Mouse (Mus musculus): ENCODE measurements around the gene 6720489N17Rik. TPM values are rescaled to one million over a fixed set of nuclear protein-coding genes. Genes with fewer than 3 reads are reported as not detected.
"Not testable (repeated sequence)": the region's sequence is repeated elsewhere in the genome, so short reads cannot be mapped to it uniquely, and the experiment has no call there.

6720489N17Rik gene
- not detected in 2 replicates for polyA plus RNA-seq (2012)

- not testable (repeated sequence) for TF ChIP-seq GATA1 (IDR thresholded peaks at IDR 0.05; ENCODE audit: low read length)
Measured at GRCm38 (mm10) chr13:62623577-62624276, at the start of gene 6720489N17Rik. Gene 6720489N17Rik (minus strand): TSS chr13:62624182.

- TF ChIP-seq GATA1 (IDR thresholded peaks at IDR 0.05; ENCODE audit: low read length), result no peak
Measured at GRCm38 (mm10) chr13:62653369-62653743, 29.4 kb upstream of the 6720489N17Rik start.

GRCm38 (mm10) chr13:62571099-62571498 is 52.9 kb downstream of the 6720489N17Rik start, which contains the start of gene Zfp934:
Gene Zfp934 (minus strand): TSS chr13:62571199.
- not testable (repeated sequence) for TF ChIP-seq GATA1 (IDR thresholded peaks at IDR 0.05; ENCODE audit: low read length)

- TF ChIP-seq GATA1 (IDR thresholded peaks at IDR 0.05; ENCODE audit: low read length), result not testable (repeated sequence)
Measured at GRCm38 (mm10) chr13:62558189-62559110, 65.5 kb downstream of the 6720489N17Rik start, which contains the start of gene Zfp935. Gene Zfp935 (minus strand): TSS chr13:62558511.

Other genes with a start within 250 kb of the 6720489N17Rik start
- 0.14 and 0.18 TPM in 2 replicates for gene Gm3604, start 241.0 kb downstream of the 6720489N17Rik start, polyA plus RNA-seq (2012)
- gene Gm49359, start 157.3 kb downstream of the 6720489N17Rik start, polyA plus RNA-seq (2012), result 0.38 and 0.43 TPM in 2 replicates
- gene Zfp935, start 65.7 kb downstream of the 6720489N17Rik start, polyA plus RNA-seq (2012), result 0.10 and 0.17 TPM in 2 replicates
- 0.16 and 0.29 TPM in 2 replicates for gene Zfp934, start 53.0 kb downstream of the 6720489N17Rik start, polyA plus RNA-seq (2012)
- not detected in 2 replicates for gene Platr25, start 136.5 kb upstream of the 6720489N17Rik start, polyA plus RNA-seq (2012)
- gene Gm5141, start 161.6 kb upstream of the 6720489N17Rik start, polyA plus RNA-seq (2012), result not detected in 2 replicates
- not detected in 2 replicates for gene Fbp2, start 234.2 kb upstream of the 6720489N17Rik start, polyA plus RNA-seq (2012)

Data from G1E-ER4 (cell line).